Mouse (Mus musculus) forebrain, embryonic 15.5 days (tissue): Measurements from ENCODE around the gene Slc25a53. TPM values are rescaled to one million over a fixed set of nuclear protein-coding genes. Genes with fewer than 3 reads are reported as not detected.
"Not testable (repeated sequence)": the region's sequence is repeated elsewhere in the genome, so short reads cannot be mapped to it uniquely, and the experiment has no call there.

Experiments used
- ATAC-seq: fragments of 200-750 bp; cut with Nextera tagmentation; replicated peaks from 2 replicates; pipeline ENCODE4 v1.8.0; 2017; ENCODE audit warnings: mild to moderate bottlenecking, moderate TSS enrichment, moderate library complexity
- H3K27ac ChIP-seq: fragments of 300-500 bp; sonication (generic); replicated peaks from 2 replicates; pipeline ENCODE4 v1.5.1; 2015; ENCODE audit warnings: mild to moderate bottlenecking, inconsistent platforms
- H3K27me3 ChIP-seq: fragments of 300-500 bp; sonication (generic); 2 replicates; pipeline ENCODE4 v1.6.1; 2015; ENCODE audit warnings: inconsistent platforms
- H3K36me3 ChIP-seq: fragments of 300-500 bp; sonication (generic); 2 replicates; pipeline ENCODE4 v1.6.1; 2015; ENCODE audit warnings: mild to moderate bottlenecking, inconsistent platforms
- H3K4me1 ChIP-seq: fragments of 300-500 bp; sonication (generic); 2 replicates; pipeline ENCODE4 v1.6.1; 2015; ENCODE audit warnings: inconsistent platforms
- H3K4me2 ChIP-seq: fragments of 300-500 bp; sonication (generic); replicated peaks from 2 replicates; pipeline ENCODE4 v1.6.1; 2015; ENCODE audit warnings: mild to moderate bottlenecking, inconsistent platforms
- H3K4me3 ChIP-seq: fragments of 300-500 bp; sonication (generic); 2 replicates; pipeline ENCODE4 v1.5.1; 2015; ENCODE audit warnings: mild to moderate bottlenecking, inconsistent platforms
- H3K9ac ChIP-seq: fragments of 300-500 bp; sonication (generic); replicated peaks from 2 replicates; pipeline ENCODE4 v1.6.1; 2015; ENCODE audit warnings: mild to moderate bottlenecking, inconsistent platforms
- H3K9me3 ChIP-seq: fragments of 300-500 bp; sonication (generic); 2 replicates; pipeline ENCODE4 v1.6.1; 2016; ENCODE audit warnings: inconsistent platforms
- WGBS: fragments of 180-500 bp; shearing (Covaris S2); methylation state at CpG from one replicate; pipeline ENCODE4 v1.1.7; 2015; ENCODE audit warnings: mixed read lengths; 5-methylcytosine and 5-hydroxymethylcytosine counted together
- polyA plus RNA-seq: library from polyadenylated mRNA; unstranded; fragments of >200 nt; fragmentation: Nextera tagmentation; extraction: Ambion mirVana; gene quantifications from 2 replicates; pipeline ENCODE4 v1.2.1, GENCODE M21; 2015

The Slc25a53 gene
- polyA plus RNA-seq, 1 experiment from 2014 or later, result 17.8 TPM

DNA sequence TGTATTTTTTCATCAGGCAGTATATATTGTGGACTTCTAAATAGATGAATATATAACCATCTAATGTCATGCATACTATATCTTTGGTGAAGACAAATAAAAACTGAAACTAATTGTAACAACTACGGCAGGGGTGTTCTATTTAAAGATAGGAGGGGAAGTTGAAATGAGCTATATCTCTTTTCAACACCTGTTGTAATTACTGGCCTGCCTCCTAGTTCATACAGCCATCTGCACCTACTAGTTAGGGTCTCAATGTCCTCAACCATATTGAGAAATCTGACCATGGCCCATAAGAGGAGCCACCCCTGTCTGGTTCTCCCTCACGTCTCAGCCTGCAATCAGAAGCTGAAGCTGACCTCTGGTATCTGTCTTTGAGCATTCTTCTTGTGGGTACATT, 41.8 kb downstream of the Slc25a53 start:
- Histone ChIP-seq H3K9ac (no peak overlapping the region), H3K4me1 (peaks cover 18% of the 10 kb centered on the region), H3K27me3 (no peaks in the 10 kb centered on the region), H3K36me3 (no peaks in the 10 kb centered on the region), H3K4me3 (no peak overlapping the region), H3K27ac (no peak overlapping the region), H3K4me2 (no peak overlapping the region), H3K9me3 (no peaks in the 10 kb centered on the region)
- WGBS, result 89% methylated on average over 2 of the region's 2 CpGs
- no peak for ATAC-seq

DNA sequence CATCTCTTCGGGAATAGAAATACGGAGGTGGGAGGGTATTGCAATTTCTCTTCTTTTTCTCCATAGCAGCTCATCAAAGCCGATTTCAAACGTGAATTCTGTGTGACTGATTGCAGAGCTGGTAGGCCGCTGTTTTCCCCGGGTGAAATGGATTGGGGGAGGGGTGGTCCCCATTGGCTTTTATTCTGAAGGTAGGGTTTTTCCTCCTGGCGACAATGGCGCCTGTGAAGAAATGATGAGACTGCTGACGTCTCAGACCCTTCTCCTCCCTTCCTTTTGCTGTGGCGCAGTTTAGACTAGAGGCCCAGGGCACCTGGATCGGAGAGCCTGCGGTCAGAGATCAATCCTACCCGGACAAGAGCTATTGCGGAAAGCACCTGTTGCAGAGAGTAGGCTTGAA, 44.5 kb downstream of the Slc25a53 start:
- 21% methylated on average over 14 of the region's 14 CpGs for WGBS
- ATAC-seq, result peak; percentile 20

DNA sequence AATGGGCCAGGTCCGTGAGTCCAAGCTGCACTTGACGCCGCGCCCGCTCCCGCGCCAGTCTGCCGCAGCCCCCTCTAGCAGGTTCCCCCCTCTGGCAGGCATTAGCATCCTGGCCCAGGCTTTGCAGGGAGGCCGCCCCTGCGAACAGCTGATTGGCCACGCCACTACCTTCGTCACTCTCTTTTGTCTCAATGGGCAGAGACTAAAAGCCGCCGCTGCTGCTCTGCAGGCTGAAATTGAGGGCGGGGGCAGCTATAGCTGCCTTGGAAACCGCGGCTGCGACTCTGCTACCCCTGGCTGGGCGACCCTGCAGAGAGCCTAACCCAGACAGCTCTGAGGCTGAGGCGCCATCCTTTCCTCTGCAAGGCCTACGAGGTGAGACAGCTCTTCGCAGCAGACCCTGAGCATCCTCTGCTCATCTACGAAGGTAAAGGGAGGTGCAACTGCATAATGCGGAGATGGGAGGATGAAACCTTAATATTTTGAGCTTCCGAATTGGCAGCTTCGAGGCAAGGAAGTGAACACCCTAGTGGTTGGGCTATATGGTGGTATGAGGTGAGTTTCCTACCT, 45.0 kb downstream of the Slc25a53 start, which contains the start of gene Zcchc18:
TSS of gene Zcchc18 (plus strand) at position 178 of the 570 bp plus-strand sequence.
- 15% methylated on average over 26 of the region's 26 CpGs for WGBS
- Histone ChIP-seq H3K4me2 (peak within 1 kb of the TSS; percentile 52), H3K27me3 (no peaks in the 10 kb centered on the region), H3K4me3 (peak within 1 kb of the TSS; percentile 53), H3K9me3 (no peaks in the 10 kb centered on the region), H3K9ac (peak within 1 kb of the TSS; percentile 71), H3K36me3 (no peaks in the 10 kb centered on the region), H3K27ac (peak within 1 kb of the TSS; percentile 94), H3K4me1 (peaks cover 18% of the 10 kb centered on the region)
- ATAC-seq, result peak; percentile 99

More for the DNA sequence above, 44.5 kb downstream of the Slc25a53 start:
- no peaks in the 10 kb centered on the region for H3K27me3 ChIP-seq
- H3K9me3 ChIP-seq, result no peaks in the 10 kb centered on the region
- H3K36me3 ChIP-seq, result no peaks in the 10 kb centered on the region
- H3K4me2 ChIP-seq, result peak overlapping the region; percentile 52
- H3K4me1 ChIP-seq, result peaks cover 18% of the 10 kb centered on the region
- peak overlapping the region; percentile 94 for H3K27ac ChIP-seq
- peak overlapping the region; percentile 53 for H3K4me3 ChIP-seq
- peak overlapping the region; percentile 71 for H3K9ac ChIP-seq

DNA sequence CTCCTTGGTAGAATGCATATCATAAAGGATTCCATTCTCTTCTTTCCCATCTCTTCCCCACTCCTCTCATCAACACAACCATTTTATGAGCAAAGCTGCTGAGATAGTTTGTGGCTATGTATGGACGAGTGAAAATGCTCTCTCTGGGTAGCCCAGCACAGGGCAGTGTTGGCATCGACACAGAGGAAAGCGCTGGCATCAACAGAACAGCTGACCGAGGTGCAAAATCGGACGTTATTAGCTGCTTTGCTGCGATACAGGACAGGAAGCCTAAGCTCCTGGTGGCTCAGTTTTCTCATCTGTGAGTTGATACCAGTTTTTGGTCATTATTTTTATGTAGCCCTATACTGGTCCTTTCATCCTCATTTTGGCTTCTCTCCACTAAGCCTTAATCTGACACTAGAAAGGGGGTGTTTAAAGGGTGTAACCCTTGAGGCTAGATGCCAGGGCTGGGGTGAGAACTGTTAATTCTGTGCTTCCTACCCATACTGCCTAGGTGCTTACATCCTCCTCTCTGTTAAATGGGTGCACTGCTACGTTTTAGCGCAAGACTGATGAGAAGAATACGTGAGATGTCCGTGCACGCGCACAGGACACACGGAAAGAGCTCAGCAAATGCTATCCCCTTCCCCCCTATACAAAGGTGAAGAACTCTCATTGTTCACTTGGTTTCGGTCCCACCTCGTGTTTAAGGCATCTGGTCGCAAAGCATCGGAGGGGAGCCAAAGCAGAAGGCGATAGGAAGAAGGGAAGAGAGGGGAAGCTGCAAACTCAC, 45.7 kb downstream of the Slc25a53 start:
- H3K4me2 ChIP-seq, result peak overlapping the region; percentile 52
- peak overlapping the region; percentile 71 for H3K9ac ChIP-seq
- no peaks in the 10 kb centered on the region for H3K27me3 ChIP-seq
- WGBS, result 27% methylated on average over 18 of the region's 19 CpGs
- H3K9me3 ChIP-seq, result no peaks in the 10 kb centered on the region
- peak overlapping the region; percentile 94 for H3K27ac ChIP-seq
- ATAC-seq, result peak; percentile 62
- H3K4me3 ChIP-seq, result peak overlapping the region; percentile 53
- peaks cover 18% of the 10 kb centered on the region for H3K4me1 ChIP-seq
- H3K36me3 ChIP-seq, result no peaks in the 10 kb centered on the region

DNA sequence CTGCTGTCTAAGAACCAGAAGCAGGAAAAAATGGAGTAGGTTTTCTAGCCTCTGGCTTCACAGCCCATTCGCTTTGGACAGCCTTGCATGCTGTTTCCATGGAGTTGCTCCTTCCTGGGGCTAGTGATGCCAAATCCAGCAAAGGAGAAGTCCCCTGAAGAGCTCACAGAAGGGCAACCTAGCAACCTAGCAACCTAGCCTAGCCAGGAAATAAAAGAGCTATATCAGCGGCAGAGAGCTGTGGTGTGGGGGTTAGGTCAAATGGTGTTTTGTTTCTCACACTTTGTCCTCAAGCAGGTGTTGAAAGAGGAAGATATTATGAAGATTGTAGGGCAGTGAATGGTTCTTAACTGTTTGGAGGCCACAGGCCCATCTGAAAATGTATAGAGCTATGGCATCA, 46.8 kb downstream of the Slc25a53 start:
- ATAC-seq, result no peak
- Histone ChIP-seq H3K9me3 (no peaks in the 10 kb centered on the region), H3K4me2 (0 out of 2 replicates have a peak overlapping the region, but pooled peaks have one; percentile 52), H3K36me3 (no peaks in the 10 kb centered on the region), H3K9ac (no peak overlapping the region), H3K27ac (no peak overlapping the region), H3K4me1 (peaks cover 18% of the 10 kb centered on the region), H3K4me3 (no peak overlapping the region), H3K27me3 (no peaks in the 10 kb centered on the region)
- WGBS, result 74% methylated on average over 2 of the region's 2 CpGs

DNA sequence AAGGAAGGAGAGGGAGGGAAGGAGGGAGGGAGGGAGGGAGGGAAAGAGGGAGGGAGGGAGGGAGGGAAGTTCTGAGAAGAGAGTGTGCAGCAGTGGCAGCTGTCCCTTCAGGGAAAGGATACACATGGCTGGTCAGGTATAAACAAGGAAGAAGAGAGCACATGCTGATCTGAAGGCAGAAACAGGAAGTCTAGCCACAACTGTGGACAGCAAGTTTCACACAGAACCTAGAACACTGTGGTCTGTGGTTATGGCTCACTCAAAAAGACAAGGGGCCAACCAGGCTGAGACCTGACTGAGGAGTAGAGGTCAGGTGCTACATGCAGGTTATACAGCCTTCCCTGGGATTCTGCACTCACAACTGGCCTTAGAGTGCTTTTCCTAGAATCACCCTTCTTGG, 52.1 kb downstream of the Slc25a53 start:
- Histone ChIP-seq H3K27me3 (no peaks in the 10 kb centered on the region), H3K27ac (no peak overlapping the region), H3K4me2 (no peak overlapping the region), H3K9me3 (no peaks in the 10 kb centered on the region), H3K36me3 (no peaks in the 10 kb centered on the region), H3K9ac (no peak overlapping the region), H3K4me3 (no peak overlapping the region), H3K4me1 (no peaks in the 10 kb centered on the region)
- ATAC-seq, result no peak

DNA sequence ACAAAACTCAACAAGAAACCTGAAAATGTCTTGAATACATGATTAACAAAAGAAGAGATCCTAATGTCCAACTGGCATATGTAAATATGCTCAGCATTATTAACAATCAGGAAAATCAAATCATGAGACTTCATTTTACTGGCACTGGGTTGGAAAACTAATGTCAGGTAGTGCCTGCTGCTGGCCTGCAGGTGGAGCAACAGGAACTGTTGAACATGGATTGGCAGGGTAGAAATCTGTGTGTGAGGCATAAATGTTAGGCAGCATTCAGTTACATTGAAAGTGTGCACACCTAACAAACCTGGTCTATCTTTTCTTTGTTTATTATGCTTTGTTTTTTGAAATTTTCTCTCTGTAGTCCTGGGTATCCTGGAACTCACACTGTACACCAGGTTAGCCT, 59.5 kb downstream of the Slc25a53 start:
- H3K27ac ChIP-seq, result no peak overlapping the region
- ATAC-seq, result no peak
- no peak overlapping the region for H3K4me3 ChIP-seq

DNA sequence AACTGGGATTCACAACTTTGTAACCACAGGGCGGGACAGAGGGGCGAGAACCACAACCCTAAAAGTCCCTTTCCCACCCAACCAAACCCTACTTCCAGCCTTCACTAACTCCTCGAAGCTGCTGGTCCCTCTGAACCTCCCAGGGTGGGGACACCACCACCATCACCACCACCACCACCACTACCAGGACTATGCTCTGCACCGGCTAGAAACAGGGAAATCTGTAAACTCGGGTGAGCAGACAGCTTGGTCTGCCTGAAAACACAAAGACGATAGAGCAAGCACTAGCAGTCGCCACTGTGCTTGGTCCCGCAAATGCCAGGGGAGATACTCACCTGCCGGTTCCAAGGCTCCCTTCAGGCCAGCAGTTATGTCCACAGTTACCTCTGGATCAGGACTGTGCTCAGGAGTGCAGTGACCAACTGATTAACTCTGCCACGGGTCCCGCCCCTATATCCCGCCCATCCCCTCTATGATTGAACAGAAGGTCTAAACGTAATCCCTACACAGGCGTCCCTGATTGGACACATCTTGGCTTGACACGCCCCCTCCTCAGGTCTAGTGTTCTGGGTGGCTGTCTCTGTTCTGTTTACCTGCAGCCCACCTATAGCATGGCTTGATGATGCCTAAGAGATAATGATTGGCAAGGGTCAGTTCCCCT, 61.5 kb downstream of the Slc25a53 start, which contains the start of the genes Tmsb15l and Tmsb15b1:
TSS of gene Tmsb15l (minus strand) at position 446 of the 661 bp plus-strand sequence.
TSS of gene Tmsb15b1 (minus strand) at position 451 of the 661 bp plus-strand sequence.
- Histone ChIP-seq H3K36me3 (no peaks in the 10 kb centered on the region), H3K4me1 (no peaks in the 10 kb centered on the region), H3K9ac (peak within 1 kb of the TSS; percentile 46), H3K4me3 (peak within 1 kb of the TSS; percentile 52), H3K27ac (no peak within 1 kb of the TSS), H3K4me2 (peak within 1 kb of the TSS; percentile 48), H3K9me3 (no peaks in the 10 kb centered on the region), H3K27me3 (no peaks in the 10 kb centered on the region)
- 32% methylated on average over 15 of the region's 15 CpGs for whole genome bisulfite sequencing
- peak; percentile 100 for ATAC-seq

More for the DNA sequence above, 59.5 kb downstream of the Slc25a53 start:
- H3K36me3 ChIP-seq, result no peaks in the 10 kb centered on the region
- H3K9ac ChIP-seq, result no peak overlapping the region
- no peak overlapping the region for H3K4me2 ChIP-seq
- H3K4me1 ChIP-seq, result no peaks in the 10 kb centered on the region
- no peaks in the 10 kb centered on the region for H3K27me3 ChIP-seq
- H3K9me3 ChIP-seq, result no peaks in the 10 kb centered on the region

DNA sequence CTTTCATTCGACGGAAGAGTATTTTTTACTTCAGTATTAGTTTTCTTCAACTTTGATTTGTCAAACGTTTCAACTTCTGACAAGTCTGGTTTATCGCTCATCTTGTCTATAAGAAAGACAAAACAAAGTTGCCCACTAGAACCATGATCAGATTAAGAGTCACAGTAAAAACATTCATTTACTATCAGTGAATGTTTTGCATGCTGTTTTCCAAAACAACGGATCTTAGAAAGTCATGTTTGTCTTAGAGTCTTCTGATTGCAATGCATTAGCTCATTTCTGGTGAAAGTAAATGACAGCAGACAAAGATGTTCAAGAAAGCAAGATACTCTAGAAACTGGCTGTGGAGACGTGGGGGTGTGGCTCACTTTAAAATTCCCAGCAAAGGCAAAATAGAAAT, 62.7 kb downstream of the Slc25a53 start, which contains the start of gene Tmsb15b2:
TSS of gene Tmsb15b2 (minus strand) at position 101 of the 400 bp plus-strand sequence.
- H3K4me1 ChIP-seq, H3K27me3 ChIP-seq, ATAC-seq, H3K9me3 ChIP-seq, H3K27ac ChIP-seq, H3K36me3 ChIP-seq: not testable (repeated sequence)
- WGBS, result 89% methylated on average over 6 of the region's 6 CpGs
- H3K9ac ChIP-seq, result peak within 1 kb of the TSS; percentile 46
- H3K4me3 ChIP-seq, result peak within 1 kb of the TSS; percentile 52
- H3K4me2 ChIP-seq, result peak within 1 kb of the TSS; percentile 48

DNA sequence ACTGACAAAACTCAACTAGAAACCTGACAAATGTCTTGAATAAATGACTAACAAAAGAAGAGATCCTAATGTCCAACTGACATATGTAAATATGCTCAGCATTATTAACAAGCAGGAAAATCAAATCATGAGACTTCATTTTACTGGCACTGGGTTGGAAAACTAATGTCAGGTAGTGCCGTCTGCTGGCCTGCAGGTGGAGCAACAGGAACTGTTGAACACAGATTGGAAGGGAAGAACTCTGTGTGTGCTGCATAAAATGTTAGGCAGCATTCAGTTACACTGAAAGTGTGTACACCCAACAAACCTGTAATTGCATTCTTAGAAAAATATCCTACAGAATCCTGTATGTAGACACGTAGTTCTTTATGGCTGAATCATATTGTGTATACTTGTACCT, 78.4 kb downstream of the Slc25a53 start:
- Histone ChIP-seq H3K4me1 (no peaks in the 10 kb centered on the region), H3K9me3 (no peaks in the 10 kb centered on the region), H3K27ac (no peak overlapping the region), H3K27me3 (no peaks in the 10 kb centered on the region), H3K36me3 (no peaks in the 10 kb centered on the region), H3K4me3 (no peak overlapping the region), H3K9ac (no peak overlapping the region), H3K4me2 (no peak overlapping the region)
- no peak for ATAC-seq
- 23% methylated on average over 2 of the region's 2 CpGs for WGBS

DNA sequence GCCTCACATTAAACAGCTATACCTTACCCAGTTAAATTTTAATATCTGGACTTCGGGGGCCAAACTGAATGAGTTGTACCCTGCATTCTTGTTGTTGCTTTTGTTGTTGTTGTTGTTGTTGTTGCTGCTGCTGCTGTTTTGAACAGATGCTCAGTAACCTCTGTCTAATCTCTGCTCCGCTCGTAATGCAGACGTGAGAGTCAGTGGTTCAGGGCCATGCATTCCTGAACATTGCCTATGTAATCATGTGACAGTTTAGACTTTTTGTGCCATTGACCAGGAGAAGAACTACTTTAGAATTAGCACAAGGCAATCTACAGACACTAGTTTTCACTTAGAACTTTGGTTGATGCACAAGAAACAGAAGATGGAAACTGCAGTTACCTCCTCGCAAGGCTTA, 79.8 kb downstream of the Slc25a53 start:
- H3K36me3 ChIP-seq, H3K4me1 ChIP-seq, H3K27ac ChIP-seq, H3K27me3 ChIP-seq, H3K9me3 ChIP-seq, H3K9ac ChIP-seq: not testable (repeated sequence)
- WGBS, result 55% methylated on average over 5 of the region's 5 CpGs
- H3K4me3 ChIP-seq, result peak overlapping the region; percentile 45
- peak overlapping the region; percentile 44 for H3K4me2 ChIP-seq
- peak; percentile 31; the same call in 1 of the 2 replicates for ATAC-seq
